Comparison of ENCODE assay signal across 18 mouse cellular contexts in genomic region chr7:48888751-48889150, GRCm38 (mm10). TPM values are rescaled to one million over a fixed set of nuclear protein-coding genes. Genes with fewer than 3 reads are reported as not detected.
DNase-seq lines count a peak whose midpoint lies in the region; ATAC-seq lines count a peak whose summit lies in the region.
"Had no signal": no experiment of that assay in that cellular context is flagged by ENCODE, and none has a peak within 500 bp of the region (broad histone marks: within the 10 kb centered on the region; RNA-seq: fewer than 3 reads in every experiment).

No protein-coding gene starts in this region.

- WGBS in forebrain, embryonic 10.5 days: 82% methylated on average over 2 of the region's 2 CpGs
- 78% methylated on average over 2 of the region's 2 CpGs for WGBS in forebrain, embryonic 11.5 days
- WGBS in kidney, embryonic 16.5 days: 37% methylated on average over 2 of the region's 2 CpGs
- 69% methylated on average over 2 of the region's 2 CpGs for WGBS in intestine, embryonic 16.5 days

- H3K36me3 ChIP-seq in forebrain, embryonic 10.5 days (replicated peaks): no peaks in the 10 kb centered on the region
- H3K36me3 ChIP-seq in forebrain, embryonic 11.5 days (ENCODE audit: control insufficient read depth, insufficient read depth, low read length): no peaks in the 10 kb centered on the region
- no peaks in the 10 kb centered on the region for H3K36me3 ChIP-seq in kidney, embryonic 16.5 days (ENCODE audit: insufficient read depth, low read length)
- H3K36me3 ChIP-seq in intestine, embryonic 16.5 days (ENCODE audit: control insufficient read depth, insufficient read depth, low read length): no peaks in the 10 kb centered on the region
- H3K36me3 ChIP-seq: hindbrain, embryonic 15.5 days; lung, embryonic 15.5 days; midbrain, embryonic 13.5 days had no signal

- peaks cover 33% of the 10 kb centered on the region for H3K4me1 ChIP-seq in forebrain, embryonic 10.5 days
- peaks cover 13% of the 10 kb centered on the region; the same call in 1 of the 2 replicates for H3K4me1 ChIP-seq in forebrain, embryonic 11.5 days (replicated peaks; ENCODE audit: control insufficient read depth, insufficient read depth, low read length)
- H3K4me1 ChIP-seq in kidney, embryonic 16.5 days (ENCODE audit: insufficient read depth, low read length): peaks cover 16% of the 10 kb centered on the region
- no peaks in the 10 kb centered on the region for H3K4me1 ChIP-seq in intestine, embryonic 16.5 days (ENCODE audit: control insufficient read depth, insufficient read depth, low read length)

- no peak overlapping the region for H3K4me3 ChIP-seq in forebrain, embryonic 10.5 days
- no peak overlapping the region for H3K4me3 ChIP-seq in forebrain, embryonic 11.5 days (ENCODE audit: low read depth, low read length)
- H3K4me3 ChIP-seq in kidney, embryonic 16.5 days (ENCODE audit: low read length): no peak overlapping the region
- no peak overlapping the region for H3K4me3 ChIP-seq in intestine, embryonic 16.5 days (ENCODE audit: low read length)
- H3K4me3 ChIP-seq: erythroblast, embryonic 14.5 days; hindbrain, embryonic 15.5 days; lung, embryonic 15.5 days; midbrain, embryonic 13.5 days had no signal

- no peak overlapping the region for H3K4me2 ChIP-seq in forebrain, embryonic 11.5 days (ENCODE audit: low read depth, low read length, severe bottlenecking)
- no peak overlapping the region for H3K4me2 ChIP-seq in kidney, embryonic 16.5 days (replicated peaks; ENCODE audit: low read depth, low read length)
- H3K4me2 ChIP-seq in intestine, embryonic 16.5 days (ENCODE audit: low read depth, low read length): no peak overlapping the region
- H3K4me2 ChIP-seq: hindbrain, embryonic 15.5 days; lung, embryonic 15.5 days; midbrain, embryonic 13.5 days had no signal

- H3K27me3 ChIP-seq in forebrain, embryonic 10.5 days (ENCODE audit: poor library complexity, severe bottlenecking): peaks cover 89% of the 10 kb centered on the region
- peaks cover 10% of the 10 kb centered on the region for H3K27me3 ChIP-seq in forebrain, embryonic 11.5 days (ENCODE audit: control insufficient read depth, insufficient read depth, low read length)
- no peaks in the 10 kb centered on the region for H3K27me3 ChIP-seq in kidney, embryonic 16.5 days (ENCODE audit: insufficient read depth, low read length)
- no peaks in the 10 kb centered on the region for H3K27me3 ChIP-seq in intestine, embryonic 16.5 days (replicated peaks; ENCODE audit: control insufficient read depth, insufficient read depth, low read length)
- H3K27me3 ChIP-seq: hindbrain, embryonic 15.5 days; lung, embryonic 15.5 days had no signal

- H3K27ac ChIP-seq in forebrain, embryonic 10.5 days: 0 out of 2 replicates have a peak overlapping the region, but pooled peaks have one; percentile 26
- no peak overlapping the region for H3K27ac ChIP-seq in forebrain, embryonic 11.5 days (ENCODE audit: low read depth, low read length)
- no peak overlapping the region for H3K27ac ChIP-seq in kidney, embryonic 16.5 days (ENCODE audit: low read length)
- no peak overlapping the region for H3K27ac ChIP-seq in intestine, embryonic 16.5 days (ENCODE audit: low read length)
- H3K27ac ChIP-seq: hindbrain, embryonic 15.5 days; lung, embryonic 15.5 days; midbrain, embryonic 13.5 days had no signal

- no peak for ATAC-seq in forebrain, embryonic 11.5 days (replicated peaks; ENCODE audit: low FRiP score)
- ATAC-seq in kidney, embryonic 16.5 days (ENCODE audit: low FRiP score, low TSS enrichment): peak; percentile 25; the same call in 1 of the 2 replicates
- 0 out of 2 replicates have a peak, but pooled peaks have one; percentile 12 for ATAC-seq in intestine, embryonic 16.5 days
- ATAC-seq: forebrain, postnatal 0 days; midbrain, embryonic 13.5 days had no signal

- H3K9me3 ChIP-seq in forebrain, embryonic 10.5 days: no peaks in the 10 kb centered on the region
- no peaks in the 10 kb centered on the region for H3K9me3 ChIP-seq in forebrain, embryonic 11.5 days (ENCODE audit: control insufficient read depth, low read length)
- H3K9me3 ChIP-seq in kidney, embryonic 16.5 days (ENCODE audit: low read length): no peaks in the 10 kb centered on the region
- no peaks in the 10 kb centered on the region for H3K9me3 ChIP-seq in intestine, embryonic 16.5 days (ENCODE audit: control insufficient read depth, low read length)
- H3K9me3 ChIP-seq: hindbrain, embryonic 15.5 days; lung, embryonic 15.5 days; midbrain, embryonic 13.5 days had no signal

- H3K9ac ChIP-seq in forebrain, embryonic 11.5 days (ENCODE audit: low read length): no peak overlapping the region
- H3K9ac ChIP-seq in kidney, embryonic 16.5 days (replicated peaks; ENCODE audit: low read length): peak overlapping the region; percentile 6; the same call in 1 of the 2 replicates
- H3K9ac ChIP-seq in intestine, embryonic 16.5 days (ENCODE audit: low read depth, low read length): no peak overlapping the region
- H3K9ac ChIP-seq: forebrain, postnatal 0 days; hindbrain, embryonic 15.5 days; lung, embryonic 15.5 days had no signal

- no peak for DNase-seq in forebrain, embryonic 10.5 days (ENCODE audit: extremely low spot score, low spot score)
- DNase-seq in forebrain, embryonic 11.5 days (ENCODE audit: low spot score): no peak
- no peak for DNase-seq in kidney, postnatal 4 days
- DNase-seq in 3134 (ENCODE audit: extremely low read depth, insufficient read length, low spot score): peak; percentile 66
- DNase-seq in cerebellum, postnatal 14 days: no peak
- no peak for DNase-seq in left cerebral cortex, adult 11 months (ENCODE audit: low spot score)
- DNase-seq: cerebellum, adult 9-11 months; forebrain, postnatal 0 days; heart, postnatal 10 days; kidney, adult 18-20 months; thymus, postnatal 4 days had no signal

RNA-seq across cellular contexts. Expression of gene E2f8, which starts 7.4 kb away (rescaled TPM):
- 19.3 and 19.5 TPM in 2 replicates for polyA plus RNA-seq in forebrain, embryonic 10.5 days (2016; fragmentation: Nextera tagmentation; extraction: Ambion mirVana)
- 26.0 and 29.1 TPM in 2 replicates for polyA plus RNA-seq in forebrain, embryonic 11.5 days (2014; fragmentation: Nextera tagmentation; extraction: Ambion mirVana)
- 16.5 and 22.4 TPM in 2 replicates for polyA plus RNA-seq in kidney, embryonic 16.5 days (2015; fragmentation: Nextera tagmentation; extraction: Ambion mirVana)
- 21.9 and 24.2 TPM in 2 replicates for polyA plus RNA-seq in intestine, embryonic 16.5 days (2015; fragmentation: Nextera tagmentation; extraction: Ambion mirVana)

RNA-seq across cellular contexts. Expression of gene Nav2, which starts 19.8 kb away (rescaled TPM):
- polyA plus RNA-seq in forebrain, embryonic 10.5 days (2016; fragmentation: Nextera tagmentation; extraction: Ambion mirVana): 4.5 and 6.1 TPM in 2 replicates
- polyA plus RNA-seq in forebrain, embryonic 11.5 days (2014; fragmentation: Nextera tagmentation; extraction: Ambion mirVana): 6.9 and 7.2 TPM in 2 replicates
- polyA plus RNA-seq in kidney, embryonic 16.5 days (2015; fragmentation: Nextera tagmentation; extraction: Ambion mirVana): 22.6 and 32.8 TPM in 2 replicates
- polyA plus RNA-seq in intestine, embryonic 16.5 days (2015; fragmentation: Nextera tagmentation; extraction: Ambion mirVana): 14.4 and 15.3 TPM in 2 replicates

RNA-seq across cellular contexts. Expression of gene Csrp3, which starts 40.9 kb away (rescaled TPM):
- polyA plus RNA-seq in forebrain, embryonic 10.5 days (2016; fragmentation: Nextera tagmentation; extraction: Ambion mirVana): 0.31 TPM in 1 of 2 replicates, not detected in the other
- not detected in 2 replicates for polyA plus RNA-seq in forebrain, embryonic 11.5 days (2014; fragmentation: Nextera tagmentation; extraction: Ambion mirVana)
- 4.2 and 5.0 TPM in 2 replicates for polyA plus RNA-seq in kidney, embryonic 16.5 days (2015; fragmentation: Nextera tagmentation; extraction: Ambion mirVana)
- polyA plus RNA-seq in intestine, embryonic 16.5 days (2015; fragmentation: Nextera tagmentation; extraction: Ambion mirVana): 1.1 and 2.1 TPM in 2 replicates
- polyA plus RNA-seq: erythroblast, embryonic 14.5 days; forebrain, postnatal 0 days; testis, adult 2 months had no signal
